Mouse (Mus musculus) brain, embryonic 14.5 days (tissue): Measurements from ENCODE around the gene Nrxn1. TPM values are rescaled to one million over a fixed set of nuclear protein-coding genes. Genes with fewer than 3 reads are reported as not detected.

Experiments used
- DNase-seq: peaks from one replicate; pipeline ENCODE4 v3.0.0-alpha.2; 2011; ENCODE audit warnings: low read depth
- CTCF ChIP-seq: fragments of 200-500 bp; IDR thresholded peaks from 2 replicates; pipeline ENCODE4 v1.5.1; 2012; ENCODE audit warnings: inconsistent platforms, mild to moderate bottlenecking, moderate library complexity, borderline replicate concordance; ENCODE audit not compliant: insufficient read depth, insufficient read length; ENCODE audit errors: extremely low read depth
- POLR2A ChIP-seq: fragments of 200-500 bp; IDR thresholded peaks from 2 replicates; pipeline ENCODE4 v1.6.1; 2012; ENCODE audit warnings: mild to moderate bottlenecking, inconsistent platforms, borderline replicate concordance; ENCODE audit not compliant: poor library complexity, insufficient read depth, insufficient read length, severe bottlenecking; ENCODE audit errors: extremely low read depth
- polyA plus RNA-seq: library from polyadenylated mRNA; depleted of rRNA; stranded (reverse); fragments of >200 nt; gene quantifications from 2 replicates; pipeline ENCODE4 v1.2.3, GENCODE M21; 2012

The Nrxn1 gene
- polyA plus RNA-seq, 1 experiment: 123 TPM

DNA sequence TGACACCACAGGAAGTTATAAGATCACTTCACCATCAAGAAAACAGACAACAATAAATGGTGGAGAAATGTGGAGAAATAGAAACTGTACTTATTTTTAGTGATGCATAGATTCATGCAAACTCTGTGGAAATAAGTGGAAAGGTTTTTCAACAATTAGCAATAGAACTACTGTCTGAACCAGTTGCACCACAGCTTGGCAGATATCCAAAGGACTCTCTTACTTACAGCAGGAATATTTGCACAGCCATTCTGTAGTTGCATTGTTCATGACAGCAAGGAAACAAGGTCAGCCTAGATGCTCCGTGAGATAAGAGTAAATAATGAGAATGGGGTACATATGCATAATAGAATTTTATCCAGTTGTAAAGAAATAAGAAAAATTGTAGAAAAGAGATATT lies 965.3 kb downstream of the Nrxn1 start:
- DNase-seq: no peak
- no peak for TF ChIP-seq POLR2A

DNA sequence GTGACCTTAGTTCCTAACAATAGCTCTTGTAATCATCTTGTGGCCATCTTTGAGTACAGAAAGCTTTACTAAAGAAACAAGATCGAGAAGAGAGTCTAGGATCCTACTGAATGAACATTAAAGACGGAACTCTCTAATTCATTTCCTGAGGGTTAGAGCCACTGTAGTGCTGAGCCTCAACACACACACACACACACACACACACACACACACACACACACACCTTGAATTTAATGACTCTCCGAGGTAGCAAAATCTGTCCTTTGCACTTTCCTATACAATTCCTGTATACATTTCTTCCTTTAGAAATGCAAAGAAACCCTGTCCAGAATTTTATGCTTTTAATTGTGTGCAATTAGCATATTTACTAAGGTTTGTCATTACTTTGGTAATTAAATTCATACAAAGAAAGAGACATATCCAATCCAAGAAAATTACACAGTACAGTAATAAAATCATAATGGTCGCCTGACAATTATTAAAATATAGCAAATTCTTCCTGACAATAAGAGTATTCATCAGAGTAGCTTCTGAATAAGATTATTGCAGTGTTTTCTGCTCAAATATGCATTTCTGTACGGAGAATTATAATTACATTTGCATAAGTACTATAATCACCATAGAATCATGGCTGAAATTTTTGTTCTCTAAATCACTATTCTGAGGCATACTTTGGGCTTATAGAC lies 969.9 kb downstream of the Nrxn1 start:
- TF ChIP-seq POLR2A (no peak), CTCF (no peak)
- DNase-seq: peak; percentile 19

DNA sequence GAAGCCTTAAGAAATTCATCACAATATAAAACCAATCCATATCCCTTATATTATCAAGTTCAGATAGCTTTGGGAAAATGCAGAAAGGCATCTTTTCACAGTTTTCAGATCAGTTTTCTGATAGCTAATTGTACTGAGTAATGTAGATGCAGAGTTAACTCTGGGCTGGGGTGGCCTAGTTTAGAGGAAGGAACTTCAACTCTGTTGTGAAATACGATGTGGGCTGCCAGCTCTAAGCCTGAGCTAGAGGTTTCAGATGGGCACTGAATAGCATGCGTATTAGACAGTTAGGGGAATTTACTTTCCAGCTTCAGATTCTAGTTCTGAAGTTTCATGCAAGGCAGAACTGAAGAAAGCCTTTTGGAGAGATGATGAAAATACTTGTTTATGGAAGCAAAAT lies 976.6 kb downstream of the Nrxn1 start:
- TF ChIP-seq CTCF (no peak), POLR2A (no peak)
- no peak for DNase-seq

DNA sequence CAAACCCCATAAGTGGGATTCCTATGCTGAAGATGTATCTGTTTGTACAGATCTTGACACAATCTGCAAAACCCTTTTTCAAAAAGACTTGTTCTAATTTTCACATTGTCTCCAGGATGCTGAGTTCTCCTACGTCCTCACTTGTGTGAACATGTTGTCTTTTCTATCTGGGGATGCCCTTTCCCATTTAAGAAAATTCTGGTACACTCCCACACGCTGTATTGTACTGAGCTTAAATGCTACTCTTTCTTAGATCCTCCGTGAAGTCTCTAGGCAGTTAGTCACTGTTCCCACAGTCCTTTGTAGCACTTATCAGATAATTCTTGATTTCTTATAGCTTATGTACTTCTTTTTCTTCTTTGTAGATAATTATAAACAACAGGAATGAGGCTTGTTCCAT lies 997.9 kb downstream of the Nrxn1 start:
- DNase-seq: no peak
- TF ChIP-seq CTCF (no peak), POLR2A (no peak)

DNA sequence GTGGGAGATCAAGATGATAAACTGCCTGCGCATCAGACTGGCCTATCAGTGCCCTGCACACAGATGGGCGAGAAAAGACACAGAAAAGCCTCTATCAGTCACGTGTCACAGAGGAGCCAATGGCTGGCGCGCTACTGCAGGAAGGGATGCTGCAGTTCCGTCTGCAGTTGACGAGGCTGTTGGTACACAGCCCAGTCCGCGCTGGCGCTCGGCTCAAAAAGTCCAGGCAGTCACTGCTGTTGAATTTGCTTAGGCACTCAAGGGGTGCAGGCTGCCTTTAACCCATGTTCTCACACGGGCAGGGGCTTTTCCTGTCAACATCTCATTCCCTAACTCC lies 1004.6 kb downstream of the Nrxn1 start:
- no peak for TF ChIP-seq CTCF
- TF ChIP-seq POLR2A: peak; percentile 63; the same call in 1 of the 2 replicates
- DNase-seq: peak; percentile 98

DNA sequence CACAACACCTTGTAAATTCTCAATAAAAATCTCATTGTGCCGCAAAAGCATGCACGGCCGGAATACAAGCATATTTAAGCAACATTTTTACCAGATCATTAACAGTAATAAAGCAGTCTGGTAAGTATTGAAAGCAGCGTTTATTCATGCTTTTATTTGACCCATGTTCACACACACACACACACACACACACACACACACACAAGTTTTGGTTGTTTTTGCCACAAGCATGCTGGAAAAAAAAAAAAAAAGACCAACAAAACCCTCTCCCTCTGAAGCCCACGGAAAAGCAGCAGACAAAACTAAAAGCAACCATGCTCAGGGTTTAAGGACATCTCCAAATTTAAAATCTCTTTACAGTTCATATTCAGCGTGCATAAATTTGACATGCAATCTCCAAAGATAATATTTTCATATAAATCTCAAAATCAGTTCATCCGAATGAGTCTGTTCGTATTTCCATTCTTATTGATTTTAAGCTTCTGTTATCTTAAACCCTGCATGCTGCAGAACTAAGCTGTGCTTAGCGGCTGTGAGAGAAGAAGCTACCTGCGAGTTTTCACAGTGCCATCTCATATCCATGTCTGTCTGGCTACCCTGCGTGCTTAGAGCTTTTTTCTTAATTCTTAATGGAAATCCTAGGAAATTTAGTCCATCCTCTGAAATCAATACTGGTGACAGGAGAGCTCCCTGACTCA lies 1005.1 kb downstream of the Nrxn1 start:
- DNase-seq: no peak
- TF ChIP-seq POLR2A (no peak), CTCF (no peak)

DNA sequence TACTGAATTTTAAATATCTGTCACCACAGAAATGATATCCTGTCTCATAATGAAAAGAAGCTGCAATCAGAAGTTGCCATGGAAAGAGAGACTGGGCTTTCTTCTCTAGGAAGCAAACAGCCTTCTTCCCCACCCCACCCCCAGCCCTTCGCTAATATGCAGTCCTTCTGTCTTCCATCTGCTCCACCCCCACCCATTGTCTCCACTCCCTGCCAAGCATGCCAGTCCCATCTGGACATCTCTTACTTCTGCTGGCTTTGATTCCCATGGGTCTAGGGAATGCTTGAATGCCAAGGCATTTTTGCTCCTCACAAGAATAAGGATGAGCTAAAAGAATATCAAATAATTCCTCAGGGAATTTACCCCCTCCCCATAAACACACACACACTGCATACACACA lies 1006.0 kb downstream of the Nrxn1 start:
- peak; percentile 96 for DNase-seq
- TF ChIP-seq POLR2A: no peak
- TF ChIP-seq CTCF: no peak

DNA sequence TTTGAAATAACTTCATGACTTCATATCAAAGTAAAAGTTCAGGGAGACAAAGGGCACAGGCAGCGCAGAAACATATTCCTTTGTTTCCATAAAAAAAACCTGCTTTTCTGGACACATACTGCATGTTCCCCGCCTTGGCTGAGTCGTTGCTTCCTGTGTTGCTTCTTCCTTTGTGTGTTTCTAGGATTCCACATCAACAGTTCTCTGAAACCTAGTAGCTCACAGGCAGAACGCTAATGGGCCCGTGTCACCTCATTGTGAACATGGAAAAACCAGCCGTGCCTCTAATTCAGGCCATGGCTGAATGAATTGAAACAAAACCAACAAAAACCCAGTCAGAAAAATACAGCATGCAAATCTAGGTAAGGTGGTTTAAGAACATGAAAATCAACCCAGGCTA lies 1013.9 kb downstream of the Nrxn1 start:
- peak; percentile 73 for DNase-seq
- TF ChIP-seq CTCF (no peak), POLR2A (no peak)

DNA sequence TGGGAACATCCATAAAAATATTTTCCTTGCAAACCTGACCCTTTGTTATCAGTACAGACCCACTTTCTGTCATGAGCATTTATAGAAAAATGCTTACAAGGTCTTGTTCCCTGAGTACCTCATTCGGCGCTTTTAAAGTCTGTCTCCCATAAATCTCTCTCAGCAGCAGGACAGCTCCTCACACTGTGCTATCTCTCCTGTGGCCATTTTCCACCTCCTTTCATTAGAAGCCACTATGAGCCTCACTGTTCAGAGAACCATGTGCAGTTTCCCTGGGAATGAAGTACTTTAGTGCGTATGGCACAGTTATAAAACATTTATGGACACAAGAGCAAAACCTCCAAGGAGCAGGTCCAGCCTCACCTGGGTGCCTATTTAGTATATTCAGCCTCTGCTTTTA lies 1014.4 kb downstream of the Nrxn1 start:
- DNase-seq: no peak
- TF ChIP-seq POLR2A (no peak), CTCF (no peak)

DNA sequence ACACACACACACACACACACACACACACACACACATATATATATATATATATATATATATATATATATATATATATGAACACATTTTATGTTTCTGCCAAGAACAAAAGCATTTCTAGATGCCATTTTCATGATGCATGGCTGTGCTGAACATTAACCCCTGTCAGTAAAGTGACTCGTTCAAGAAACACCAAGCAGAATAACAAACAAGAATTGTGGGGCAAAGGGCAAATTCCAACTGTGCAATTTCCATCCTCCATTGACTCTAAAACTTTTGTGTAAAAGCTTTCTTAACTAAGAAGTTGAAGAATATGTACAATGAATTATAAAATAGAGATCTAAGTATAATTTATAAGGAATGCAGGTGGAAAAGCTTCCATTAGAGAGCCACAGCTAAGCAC lies 1030.0 kb downstream of the Nrxn1 start:
- TF ChIP-seq CTCF: no peak
- DNase-seq: no peak

DNA sequence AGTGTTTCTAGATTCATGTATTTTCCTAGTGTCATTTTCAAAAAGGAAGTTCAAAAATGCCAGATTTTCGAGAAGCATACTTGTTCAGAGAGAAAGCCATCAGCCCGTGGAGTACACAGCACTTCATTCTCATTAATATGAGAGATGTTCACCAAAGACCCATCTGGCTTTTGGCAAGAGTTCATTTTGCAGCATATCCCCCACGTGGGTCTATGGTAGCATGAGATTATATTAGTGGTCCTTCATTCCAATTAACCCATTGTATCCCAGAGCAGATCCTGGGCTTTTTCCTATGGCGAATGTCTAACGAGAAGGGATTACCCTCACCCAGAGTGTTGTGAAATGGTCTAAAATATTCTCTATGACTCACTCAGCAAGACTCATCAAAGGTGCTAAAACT lies 1032.0 kb downstream of the Nrxn1 start:
- TF ChIP-seq CTCF (no peak), POLR2A (no peak)
- peak; percentile 91 for DNase-seq

DNA sequence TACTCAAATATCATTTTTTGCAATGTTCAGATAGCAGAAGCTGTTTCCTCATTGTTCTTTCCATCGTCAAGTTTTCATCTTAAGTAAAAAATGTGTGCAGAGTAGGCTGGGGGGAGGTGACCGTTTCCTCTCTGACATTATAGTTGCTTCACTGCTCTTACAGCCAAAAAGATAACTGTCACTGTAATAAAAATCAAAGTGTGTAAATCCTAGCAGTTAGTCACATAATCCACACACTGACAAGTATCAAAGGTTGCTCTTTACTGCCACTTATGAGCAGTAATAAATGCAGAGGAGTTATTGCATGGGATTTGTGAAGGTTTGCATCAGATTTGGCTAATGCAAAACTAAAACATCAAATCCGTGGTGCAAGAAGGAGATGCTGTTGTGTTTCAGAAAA lies 1032.7 kb downstream of the Nrxn1 start:
- TF ChIP-seq CTCF: no peak
- no peak for TF ChIP-seq POLR2A
- DNase-seq: peak; percentile 47

DNA sequence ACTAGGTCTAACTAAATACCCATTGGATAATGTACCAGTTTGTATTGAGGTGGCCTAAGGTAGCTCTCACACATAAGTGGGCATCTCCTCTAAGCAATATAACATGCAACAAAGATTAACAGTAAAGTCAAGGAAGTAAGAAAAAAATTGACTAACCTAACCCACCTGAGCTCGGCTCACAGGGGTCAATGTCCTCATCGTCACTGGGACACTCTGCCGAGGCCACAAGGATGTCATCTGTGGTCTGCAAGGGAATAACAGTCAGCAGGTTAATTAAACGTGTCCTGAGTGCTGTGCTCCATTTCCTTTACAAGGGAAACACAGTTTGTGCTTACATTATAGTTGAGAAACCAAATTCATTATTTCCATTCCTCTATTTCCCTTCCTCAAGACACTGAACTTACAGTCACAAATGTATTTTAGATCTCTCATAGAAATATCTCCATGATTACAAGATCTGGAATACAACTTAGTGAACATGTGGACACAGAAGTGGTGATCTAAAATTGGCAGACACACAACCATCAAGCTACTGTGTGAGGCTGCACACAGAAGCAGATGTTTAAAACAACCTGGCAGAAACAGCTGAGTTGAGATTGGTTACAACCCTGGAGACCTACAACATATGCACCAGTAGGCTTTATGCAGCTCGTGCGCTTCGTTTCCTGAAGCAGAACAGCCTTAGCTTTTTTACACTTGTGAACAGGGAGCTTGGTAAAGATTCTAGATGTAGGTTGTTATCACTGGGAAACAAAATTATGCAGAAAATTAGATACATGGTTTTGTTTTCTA lies 1033.4 kb downstream of the Nrxn1 start:
- peak; percentile 57 for DNase-seq
- TF ChIP-seq POLR2A (no peak), CTCF (no peak)
